Mouse (Mus musculus) MEL (cell line): Measurements from ENCODE around the gene Fmn2. TPM values are rescaled to one million over a fixed set of nuclear protein-coding genes. Genes with fewer than 3 reads are reported as not detected.

Experiments used
- DNase-seq: peaks from one replicate; pipeline ENCODE4 v3.0.0; 2011; ENCODE audit warnings: low read depth, low spot score
- H3K27ac ChIP-seq: 2 replicates; pipeline ENCODE4 v1.5.1; 2012; ENCODE audit warnings: low read depth, mild to moderate bottlenecking, control low read depth, low read length, moderate library complexity; ENCODE audit not compliant: control insufficient read depth
- H3K27me3 ChIP-seq, 2 experiments: fragments of 150-350 bp in 1 of 2; sonication (generic) in 1 of 2; 2 replicates each; pipeline ENCODE4 v1.6.1; 2012; ENCODE audit warnings: low read length in 2 of 2, mild to moderate bottlenecking in 2 of 2, improper control_type of control experiment in 1 of 2, moderate library complexity in 1 of 2; ENCODE audit not compliant: insufficient read depth in 2 of 2, control insufficient read depth in 1 of 2
- H3K36me3 ChIP-seq, 2 experiments: 2 replicates each; pipeline ENCODE4 v1.6.1; 2012 to 2014; ENCODE audit warnings: low read length in 2 of 2, improper control_type of control experiment in 1 of 2, inconsistent platforms in 1 of 2, mild to moderate bottlenecking in 1 of 2; ENCODE audit not compliant: insufficient read depth in 2 of 2, control insufficient read depth in 1 of 2
- H3K4me1 ChIP-seq, 2 experiments: fragments of 150-350 bp in 1 of 2; sonication (generic) in 1 of 2; 2 replicates each; pipeline ENCODE4 v1.6.1; 2012; ENCODE audit warnings: low read length in 2 of 2, improper control_type of control experiment in 1 of 2, mild to moderate bottlenecking in 1 of 2; ENCODE audit not compliant: insufficient read depth in 2 of 2, control insufficient read depth in 1 of 2
- H3K4me3 ChIP-seq, 2 experiments: fragments of 150-350 bp in 1 of 2; sonication (generic) in 1 of 2; 2 replicates each; pipeline ENCODE4 v1.5.1; 2012; ENCODE audit warnings: low read depth in 2 of 2, low read length in 2 of 2, mild to moderate bottlenecking in 2 of 2, moderate library complexity in 2 of 2, control low read depth in 1 of 2, improper control_type of control experiment in 1 of 2; ENCODE audit not compliant: control insufficient read depth in 1 of 2, insufficient read depth in 1 of 2
- H3K79me2 ChIP-seq: 2 replicates; pipeline ENCODE4 v1.6.1; 2012; ENCODE audit warnings: mild to moderate bottlenecking, low read length, moderate library complexity; ENCODE audit not compliant: control insufficient read depth, poor library complexity, insufficient read depth
- H3K9ac ChIP-seq: 2 replicates; pipeline ENCODE4 v1.6.1; 2012; ENCODE audit warnings: low read depth, mild to moderate bottlenecking, control low read depth, low read length, moderate library complexity; ENCODE audit not compliant: control insufficient read depth, poor library complexity, severe bottlenecking
- H3K9me3 ChIP-seq: fragments of 150-350 bp; sonication (generic); replicated peaks from 2 replicates; pipeline ENCODE4 v1.6.1; 2012; ENCODE audit warnings: mild to moderate bottlenecking, low read length, improper control_type of control experiment, moderate library complexity; ENCODE audit not compliant: insufficient read depth
- BHLHE40 ChIP-seq: IDR thresholded peaks from 2 replicates; pipeline ENCODE4 v1.6.1; 2012; ENCODE audit warnings: low read depth, mild to moderate bottlenecking, inconsistent platforms, low read length, improper control_type of control experiment, borderline replicate concordance
- CHD1 ChIP-seq: IDR thresholded peaks from 2 replicates; pipeline ENCODE4 v1.6.1; 2012; ENCODE audit warnings: low read depth, mild to moderate bottlenecking, inconsistent platforms, low read length, improper control_type of control experiment
- ELF1 ChIP-seq: IDR thresholded peaks from 2 replicates; pipeline ENCODE4 v1.6.1; 2014; ENCODE audit warnings: low read depth, mild to moderate bottlenecking, inconsistent platforms, low read length, improper control_type of control experiment, moderate library complexity
- EP300 ChIP-seq, 2 experiments: IDR thresholded peaks; 2 replicates each; pipeline ENCODE4 v1.6.1; 2011; ENCODE audit warnings: improper control_type of control experiment in 2 of 2, low read length in 2 of 2, low read depth in 1 of 2, mild to moderate bottlenecking in 1 of 2
- ETS1 ChIP-seq: IDR thresholded peaks from 2 replicates; pipeline ENCODE4 v1.6.1; 2012; ENCODE audit warnings: low read depth, mild to moderate bottlenecking, inconsistent platforms, low read length, improper control_type of control experiment, moderate library complexity
- GABPA ChIP-seq: IDR thresholded peaks from 2 replicates; pipeline ENCODE4 v1.6.1; 2012; ENCODE audit warnings: low read depth, mild to moderate bottlenecking, inconsistent platforms, low read length, improper control_type of control experiment, moderate library complexity
- GATA1 ChIP-seq: IDR thresholded peaks from 2 replicates; pipeline ENCODE4 v1.6.1; 2011; ENCODE audit warnings: low read depth, low read length, improper control_type of control experiment
- HCFC1 ChIP-seq: IDR thresholded peaks from 2 replicates; pipeline ENCODE4 v1.6.1; 2012; ENCODE audit warnings: low read depth, mild to moderate bottlenecking, inconsistent platforms, low read length, improper control_type of control experiment, moderate library complexity
- JUND ChIP-seq: IDR thresholded peaks from 2 replicates; pipeline ENCODE4 v1.6.1; 2011; ENCODE audit warnings: low read depth, mild to moderate bottlenecking, improper control_type of control experiment, low read length
- KAT2A ChIP-seq: conservative IDR thresholded peaks from 2 replicates; pipeline ENCODE4 v1.6.1; 2012; ENCODE audit warnings: low read depth, low read length, improper control_type of control experiment, inconsistent platforms
- MAFK ChIP-seq: IDR thresholded peaks from 2 replicates; pipeline ENCODE4 v1.6.1; 2011; ENCODE audit warnings: low read depth, mild to moderate bottlenecking, low read length, improper control_type of control experiment, borderline replicate concordance
- MAX ChIP-seq: IDR thresholded peaks from 2 replicates; pipeline ENCODE4 v1.6.1; 2011; ENCODE audit warnings: low read length, improper control_type of control experiment
- MEF2A ChIP-seq: IDR thresholded peaks from 2 replicates; pipeline ENCODE4 v1.6.1; 2014; ENCODE audit warnings: low read depth, mild to moderate bottlenecking, inconsistent platforms, low read length, improper control_type of control experiment; ENCODE audit not compliant: poor library complexity, insufficient replicate concordance, severe bottlenecking; ENCODE audit errors: extremely low read depth
- MXI1 ChIP-seq: IDR thresholded peaks from 2 replicates; pipeline ENCODE4 v1.6.1; 2011; ENCODE audit warnings: mild to moderate bottlenecking, low read depth, low read length, improper control_type of control experiment
- NRF1 ChIP-seq: IDR thresholded peaks from 2 replicates; pipeline ENCODE4 v1.6.1; 2014; ENCODE audit warnings: low read depth, mild to moderate bottlenecking, inconsistent platforms, low read length, improper control_type of control experiment, moderate library complexity; ENCODE audit not compliant: poor library complexity, insufficient read depth, severe bottlenecking
- POLR2AphosphoS2 ChIP-seq: IDR thresholded peaks from 2 replicates; pipeline ENCODE4 v1.6.1; 2011; ENCODE audit warnings: low read length, improper control_type of control experiment
- POLR2AphosphoS5 ChIP-seq: IDR thresholded peaks from 2 replicates; pipeline ENCODE4 v1.6.1; 2012; ENCODE audit warnings: low read depth, borderline replicate concordance, mild to moderate bottlenecking, inconsistent platforms, low read length, moderate library complexity, mixed read lengths
- RAD21 ChIP-seq: IDR thresholded peaks from 2 replicates; pipeline ENCODE4 v1.6.1; 2011; ENCODE audit warnings: mild to moderate bottlenecking, low read depth, low read length, improper control_type of control experiment
- SMC3 ChIP-seq: IDR thresholded peaks from 2 replicates; pipeline ENCODE4 v1.6.1; 2011; ENCODE audit warnings: low read depth, low read length, improper control_type of control experiment
- TBP ChIP-seq: IDR thresholded peaks from 2 replicates; pipeline ENCODE4 v1.8.0; 2011; ENCODE audit warnings: low read depth, low read length, improper control_type of control experiment
- TCF12 ChIP-seq: IDR thresholded peaks from 2 replicates; pipeline ENCODE4 v1.6.1; 2014; ENCODE audit warnings: low read depth, mild to moderate bottlenecking, inconsistent platforms, low read length, improper control_type of control experiment, moderate library complexity
- UBTF ChIP-seq: IDR thresholded peaks from 2 replicates; pipeline ENCODE4 v1.6.1; 2012; ENCODE audit warnings: low read depth, mild to moderate bottlenecking, inconsistent platforms, low read length, improper control_type of control experiment, moderate library complexity, borderline replicate concordance; ENCODE audit not compliant: insufficient read depth
- USF2 ChIP-seq, 2 experiments: IDR thresholded peaks; 2 replicates each; pipeline ENCODE4 v1.6.1; 2011 to 2012; ENCODE audit warnings: improper control_type of control experiment in 2 of 2, low read length in 2 of 2, borderline replicate concordance in 1 of 2, inconsistent platforms in 1 of 2, low read depth in 1 of 2, mild to moderate bottlenecking in 1 of 2; ENCODE audit not compliant: insufficient read depth in 1 of 2
- ZKSCAN1 ChIP-seq: IDR thresholded peaks from 2 replicates; pipeline ENCODE4 v1.6.1; 2012; ENCODE audit warnings: low read depth, mild to moderate bottlenecking, inconsistent platforms, low read length, improper control_type of control experiment, moderate library complexity
- ZNF384 ChIP-seq: IDR thresholded peaks from 2 replicates; pipeline ENCODE4 v1.6.1; 2012; ENCODE audit warnings: low read depth, mild to moderate bottlenecking, inconsistent platforms, low read length, improper control_type of control experiment
- polyA plus RNA-seq, 2 experiments: library from polyadenylated mRNA; stranded (reverse) in 1 of 2; unstranded in 1 of 2; fragments of >175 nt in 1 of 2; fragments of >200 nt in 1 of 2; gene quantifications; 2 replicates each; pipeline versions ENCODE4 v1.2.1 to v1.2.4; 2012; ENCODE audit warnings: low replicate concordance in 2 of 2, low read depth in 1 of 2; ENCODE audit not compliant: insufficient read length in 2 of 2, insufficient read depth in 1 of 2, missing spikeins in 1 of 2
- total RNA-seq: library from RNA; depleted of rRNA; stranded (reverse); fragments of 300-350 nt; gene quantifications from 2 replicates; pipeline ENCODE4 v1.2.3, GENCODE M21; 2012

Fmn2 gene
- total and polyA plus RNA-seq, 3 experiments = not detected

DNA sequence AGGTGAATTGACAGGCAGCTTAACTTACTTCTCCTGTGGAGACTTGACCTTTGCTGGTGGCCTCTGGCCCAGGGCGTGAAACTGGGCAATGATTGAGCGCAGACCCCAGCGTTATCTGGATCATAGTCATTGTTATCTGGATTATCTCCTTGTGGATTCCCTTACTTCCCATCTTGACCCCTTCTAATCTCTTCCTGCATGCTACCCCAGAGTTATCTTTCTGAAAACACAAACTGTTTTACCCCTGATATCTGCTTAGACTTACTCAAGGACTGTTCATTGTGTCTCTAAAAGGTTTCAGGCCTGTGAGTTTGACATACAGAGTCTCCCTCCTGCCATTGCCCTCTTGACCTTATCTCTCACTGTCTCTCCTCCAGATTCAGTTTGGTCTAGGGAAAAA lies 95.9 kb downstream of the Fmn2 start:
- Histone ChIP-seq H3K4me1 (peaks cover 9 to 17% of the 10 kb centered on the region in 2 experiments), H3K79me2 (no peaks in the 10 kb centered on the region), H3K27ac (no peak overlapping the region), H3K9ac (no peak overlapping the region), H3K36me3 (peaks cover 0 to 16% of the 10 kb centered on the region in 2 experiments; a peak in 2 of 4 replicates), H3K27me3 (no peaks in the 10 kb centered on the region; a peak in 2 of 4 replicates), H3K4me3 (no peak overlapping the region), H3K9me3 (no peaks in the 10 kb centered on the region)
- DNase-seq = no peak
- no peak for TF ChIP-seq KAT2A
- TF ChIP-seq MXI1 = no peak
- no peak for TF ChIP-seq ZNF384
- TF ChIP-seq TCF12 = peak; percentile 89
- TF ChIP-seq GATA1 = peak; percentile 78
- no peak for TF ChIP-seq MAFK
- no peak for TF ChIP-seq USF2 (IDR thresholded peaks at IDR 0.05; ENCODE audit: borderline replicate concordance in 1 of 2, insufficient read depth in 1 of 2, low read depth in 1 of 2, low read length in 2 of 2)
- TF ChIP-seq BHLHE40 = peak; percentile 36; the same call in 1 of the 2 replicates
- no peak for TF ChIP-seq CHD1
- TF ChIP-seq HCFC1 = no peak
- no peak for TF ChIP-seq RAD21
- no peak for TF ChIP-seq ELF1
- no peak for TF ChIP-seq MEF2A
- TF ChIP-seq ZKSCAN1 = no peak
- peak; percentile 71 to 80 for TF ChIP-seq EP300 (IDR thresholded peaks at IDR 0.05; ENCODE audit: low read depth in 1 of 2, low read length in 2 of 2)
- no peak for TF ChIP-seq SMC3
- no peak for TF ChIP-seq JUND
- TF ChIP-seq ETS1 = 0 out of 2 replicates have a peak, but pooled peaks have one; percentile 41

DNA sequence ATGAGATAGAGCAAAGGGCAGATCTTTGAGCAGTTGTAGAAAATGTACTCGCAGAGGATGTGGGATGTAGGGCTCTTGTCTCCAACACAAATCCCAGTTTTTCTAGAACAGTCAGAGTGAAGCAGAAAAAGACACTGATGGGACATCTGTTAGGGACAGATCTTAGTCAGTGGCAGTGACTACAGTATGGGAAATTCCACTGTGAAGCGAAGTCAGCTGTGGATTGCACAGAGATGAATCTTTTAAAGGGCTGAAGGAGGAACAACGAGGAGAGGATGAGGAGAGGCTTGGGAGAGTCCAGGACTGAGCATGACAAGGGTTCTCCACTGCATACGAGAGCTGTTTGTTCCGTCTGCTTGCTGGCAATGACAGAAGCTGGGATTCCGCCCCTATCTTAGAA lies 96.6 kb downstream of the Fmn2 start:
- DNase-seq = no peak
- Histone ChIP-seq H3K4me3 (no peak overlapping the region), H3K9me3 (no peaks in the 10 kb centered on the region), H3K27me3 (no peaks in the 10 kb centered on the region; a peak in 2 of 4 replicates), H3K9ac (no peak overlapping the region), H3K27ac (no peak overlapping the region), H3K4me1 (peaks cover 9 to 17% of the 10 kb centered on the region in 2 experiments), H3K36me3 (peaks cover 0 to 16% of the 10 kb centered on the region in 2 experiments; a peak in 2 of 4 replicates), H3K79me2 (no peaks in the 10 kb centered on the region)
- TF ChIP-seq GABPA (no peak), HCFC1 (no peak), NRF1 (no peak), ELF1 (no peak), JUND (no peak), MAX (no peak), TBP (no peak), POLR2AphosphoS5 (no peak), UBTF (no peak), MXI1 (no peak), POLR2AphosphoS2 (no peak), MEF2A (no peak)
